Mouse (Mus musculus) bone marrow, adult 2 months (tissue): ENCODE results near the gene Srxn1. TPM values are rescaled to one million over a fixed set of nuclear protein-coding genes. Genes with fewer than 3 reads are reported as not detected.
A peak's percentile ranks its signal among the peaks of the same experiment; 100 is the strongest.

Source experiments
- H3K27ac ChIP-seq: fragments of 200-500 bp; 2 replicates; pipeline ENCODE4 v1.5.1; 2012; ENCODE audit warnings: low read depth, mild to moderate bottlenecking, control low read depth, inconsistent platforms, low read length; ENCODE audit not compliant: control insufficient read depth, poor library complexity, insufficient read depth
- H3K4me1 ChIP-seq: fragments of 200-500 bp; 2 replicates; pipeline ENCODE4 v1.6.1; 2011; ENCODE audit warnings: low read length; ENCODE audit not compliant: control insufficient read depth, insufficient read depth
- H3K4me3 ChIP-seq: fragments of 200-500 bp; replicated peaks from 2 replicates; pipeline ENCODE3; 2011; ENCODE audit warnings: mild to moderate bottlenecking, low read depth, low read length, control low read depth; ENCODE audit not compliant: control insufficient read depth
- CTCF ChIP-seq: fragments of 200-500 bp; IDR thresholded peaks from 2 replicates; pipeline ENCODE4 v1.5.1; 2011; ENCODE audit warnings: low read length, control low read depth; ENCODE audit not compliant: control insufficient read depth, insufficient read depth
- POLR2A ChIP-seq: fragments of 200-500 bp; IDR thresholded peaks from 2 replicates; pipeline ENCODE4 v1.6.1; 2011; ENCODE audit warnings: low read depth, mild to moderate bottlenecking, control low read depth, low read length, borderline replicate concordance; ENCODE audit not compliant: control insufficient read depth
- WGBS: fragments of 180-500 bp; shearing (Covaris S2); methylation state at CpG from one replicate; pipeline ENCODE4 v1.1.7; 2018; 5-methylcytosine and 5-hydroxymethylcytosine counted together
- polyA plus RNA-seq: library from polyadenylated mRNA; stranded (reverse); fragments of >200 nt; gene quantifications from 2 replicates; pipeline ENCODE4 v1.2.4, GENCODE M21; 2011; ENCODE audit warnings: low replicate concordance; ENCODE audit not compliant: missing spikeins, insufficient read depth, insufficient read length

Srxn1 gene
- polyA plus RNA-seq, 1 experiment = 11.6 TPM

- WGBS = 59% methylated on average over 7 of the region's 7 CpGs
- TF ChIP-seq CTCF (no peak), POLR2A (no peak)
- no peak overlapping the region for H3K27ac ChIP-seq
- H3K4me1 ChIP-seq = no peaks in the 10 kb centered on the region
- H3K4me3 ChIP-seq = no peak overlapping the region
These were observed 12.4 kb downstream of the Srxn1 start for GRCm38 (mm10) chr2:152117694-152118093.

GRCm38 (mm10) chr2:152119228-152119865 lies 14.0 kb downstream of the Srxn1 start:
- WGBS = 70% methylated on average over 6 of the region's 6 CpGs
- no peaks in the 10 kb centered on the region; the same call in 1 of the 2 replicates for H3K4me1 ChIP-seq
- H3K4me3 ChIP-seq = no peak overlapping the region
- no peak overlapping the region for H3K27ac ChIP-seq
- TF ChIP-seq POLR2A (no peak), CTCF (no peak)

GRCm38 (mm10) chr2:152122896-152123295 lies 17.6 kb downstream of the Srxn1 start:
- H3K27ac ChIP-seq = no peak overlapping the region
- 64% methylated on average over 9 of the region's 9 CpGs for WGBS

GRCm38 (mm10) chr2:152128597-152128996 lies 23.3 kb downstream of the Srxn1 start:
- 87% methylated on average over 2 of the region's 2 CpGs for WGBS
- H3K4me3 ChIP-seq = no peak overlapping the region
- no peaks in the 10 kb centered on the region for H3K4me1 ChIP-seq
- H3K27ac ChIP-seq = no peak overlapping the region
- TF ChIP-seq CTCF (peak; percentile 12; the same call in 1 of the 2 replicates), POLR2A (no peak)

More at GRCm38 (mm10) chr2:152122896-152123295, 17.6 kb downstream of the Srxn1 start:
- TF ChIP-seq CTCF (no peak), POLR2A (no peak)
- no peaks in the 10 kb centered on the region; the same call in 1 of the 2 replicates for H3K4me1 ChIP-seq
- no peak overlapping the region for H3K4me3 ChIP-seq

- TF ChIP-seq POLR2A = no peak
- TF ChIP-seq CTCF = no peak
- WGBS = 67% methylated on average over 3 of the region's 3 CpGs
These were observed 24.5 kb downstream of the Srxn1 start for GRCm38 (mm10) chr2:152129778-152130177.

GRCm38 (mm10) chr2:152132016-152132415 lies 26.7 kb downstream of the Srxn1 start:
- no peak for TF ChIP-seq POLR2A
- no peak for TF ChIP-seq CTCF
- Histone ChIP-seq H3K27ac (no peak overlapping the region), H3K4me1 (no peaks in the 10 kb centered on the region), H3K4me3 (no peak overlapping the region)
- 52% methylated on average over 9 of the region's 9 CpGs for WGBS

More at GRCm38 (mm10) chr2:152129778-152130177, 24.5 kb downstream of the Srxn1 start:
- Histone ChIP-seq H3K4me1 (no peaks in the 10 kb centered on the region), H3K4me3 (no peak overlapping the region), H3K27ac (no peak overlapping the region)

- WGBS = 75% methylated on average over 8 of the region's 8 CpGs
- TF ChIP-seq CTCF (no peak), POLR2A (no peak)
These were observed 27.4 kb downstream of the Srxn1 start for GRCm38 (mm10) chr2:152132691-152133090.

GRCm38 (mm10) chr2:152139191-152139987 lies 34.1 kb downstream of the Srxn1 start:
- 57% methylated on average over 10 of the region's 10 CpGs for WGBS

More at GRCm38 (mm10) chr2:152132691-152133090, 27.4 kb downstream of the Srxn1 start:
- Histone ChIP-seq H3K4me3 (no peak overlapping the region), H3K27ac (no peak overlapping the region), H3K4me1 (no peaks in the 10 kb centered on the region)

More at GRCm38 (mm10) chr2:152139191-152139987, 34.1 kb downstream of the Srxn1 start:
- TF ChIP-seq CTCF (no peak), POLR2A (no peak)
- no peak overlapping the region for H3K4me3 ChIP-seq
- no peaks in the 10 kb centered on the region for H3K4me1 ChIP-seq
- H3K27ac ChIP-seq = no peak overlapping the region
